Mouse (Mus musculus): Measurements from ENCODE around the gene Pomc. TPM values are rescaled to one million over a fixed set of nuclear protein-coding genes. Genes with fewer than 3 reads are reported as not detected.
"Not testable (repeated sequence)": the region's sequence is repeated elsewhere in the genome, so short reads cannot be mapped to it uniquely, and the experiment has no call there.

Pomc gene
- total RNA-seq, 4 experiments from 2014 or later, result 0.24 TPM; not detected in 3

DNA sequence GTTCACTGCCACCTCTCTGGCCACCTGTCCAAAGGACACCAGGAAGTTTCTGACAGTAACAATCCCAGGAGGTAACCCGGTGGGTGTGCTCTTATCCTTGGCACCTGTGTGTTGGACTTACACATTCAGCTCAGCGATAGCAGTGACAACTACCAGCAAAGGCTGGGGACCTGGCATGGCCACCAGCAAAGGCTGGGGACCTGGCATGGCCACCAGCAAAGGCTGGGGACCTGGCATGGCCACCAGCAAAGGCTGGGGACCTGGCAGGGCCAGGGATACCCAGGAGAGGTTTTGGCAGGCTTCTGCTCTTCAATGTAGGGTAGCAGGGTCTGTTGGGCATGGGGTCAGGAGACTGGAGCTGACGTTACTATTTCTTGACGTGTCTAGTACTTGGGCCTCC is 12.4 kb downstream of the Pomc start:
- DNase-seq (ENCODE audit: low spot score in 2 of 2), result no peak

- no peak for DNase-seq (ENCODE audit: low spot score in 2 of 2)
These were observed 13.6 kb downstream of the Pomc start for GRCm38 (mm10) chr12:3968380-3968779.

DNA sequence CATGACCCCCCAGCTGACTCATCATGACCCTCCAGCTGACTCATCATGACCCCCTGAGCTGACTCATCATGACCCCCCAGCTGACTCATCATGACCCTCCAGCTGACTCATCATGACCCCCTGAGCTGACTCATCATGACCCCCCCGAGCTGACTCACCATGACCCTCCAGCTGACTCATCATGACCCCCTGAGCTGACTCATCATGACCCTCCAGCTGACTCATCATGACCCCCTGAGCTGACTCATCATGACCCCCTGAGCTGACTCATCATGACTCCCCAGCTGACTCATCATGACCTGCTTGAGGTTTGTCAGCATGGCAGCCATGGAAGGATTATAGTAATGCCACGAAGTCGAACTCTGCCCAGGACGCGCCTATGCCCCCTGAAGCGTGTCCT is 18.4 kb downstream of the Pomc start:
- not testable (repeated sequence) for DNase-seq (ENCODE audit: low spot score in 2 of 2)

DNA sequence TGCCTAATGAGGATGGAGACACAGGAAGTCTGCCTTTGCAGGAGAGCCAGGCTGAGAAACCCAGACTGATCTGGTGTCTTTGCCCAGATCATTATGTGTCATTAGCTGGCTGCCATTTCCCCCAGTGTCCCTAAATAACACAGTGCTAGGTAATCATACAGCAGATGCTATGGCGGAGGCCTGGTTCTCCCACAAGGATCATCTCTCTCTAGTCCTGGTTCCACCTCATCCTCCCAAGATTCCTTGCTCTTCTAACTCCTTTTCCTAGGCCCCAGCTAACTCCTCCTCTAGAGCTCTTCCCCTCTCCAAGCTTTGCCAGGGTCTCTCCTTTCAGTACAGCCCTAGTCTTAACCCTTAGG is 26.2 kb downstream of the Pomc start:
- no peak for DNase-seq (ENCODE audit: low spot score in 2 of 2)

DNA sequence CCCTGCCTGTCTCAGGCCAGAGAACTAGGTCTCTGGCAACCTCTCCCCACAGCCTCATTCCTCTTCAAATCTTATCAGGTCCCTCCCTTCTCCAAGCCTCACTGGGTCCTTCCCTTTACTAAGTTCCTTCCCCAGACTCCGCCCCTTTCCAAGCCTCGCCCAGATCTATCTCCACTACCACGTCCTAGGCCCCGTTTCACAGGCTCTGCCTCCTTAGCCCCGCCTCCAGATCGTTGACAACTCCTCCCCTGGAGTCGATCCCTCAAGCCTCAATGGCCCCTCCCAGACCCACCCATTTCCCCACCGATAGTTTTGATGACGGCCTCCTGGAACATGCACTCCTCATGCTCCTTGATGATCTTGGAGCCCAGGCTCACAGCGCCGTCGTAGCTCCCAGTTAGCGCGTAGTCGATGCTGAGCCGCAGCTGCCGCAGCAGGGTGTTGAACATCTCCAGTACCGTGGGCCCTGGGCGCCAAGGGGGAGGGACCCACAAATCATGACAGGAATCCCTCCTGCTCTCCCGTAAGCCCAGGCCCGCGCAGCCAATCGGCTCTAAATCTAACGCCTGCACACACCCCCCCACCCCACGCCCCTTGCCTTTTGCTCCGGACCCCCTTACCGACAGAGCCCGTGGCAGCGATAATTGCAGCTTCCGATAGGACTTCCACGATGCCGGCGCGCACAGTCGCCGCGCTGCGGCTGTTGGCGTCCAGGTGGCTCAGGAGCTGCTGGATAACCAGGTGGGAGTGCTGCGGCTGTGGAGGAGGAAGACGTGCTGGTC is 26.8 kb downstream of the Pomc start:
- DNase-seq (ENCODE audit: low spot score in 2 of 2), result peak; percentile 75 to 79

GRCm38 (mm10) chr12:3982257-3982656 is 27.5 kb downstream of the Pomc start:
- DNase-seq (ENCODE audit: low spot score in 2 of 2), result no peak

DNA sequence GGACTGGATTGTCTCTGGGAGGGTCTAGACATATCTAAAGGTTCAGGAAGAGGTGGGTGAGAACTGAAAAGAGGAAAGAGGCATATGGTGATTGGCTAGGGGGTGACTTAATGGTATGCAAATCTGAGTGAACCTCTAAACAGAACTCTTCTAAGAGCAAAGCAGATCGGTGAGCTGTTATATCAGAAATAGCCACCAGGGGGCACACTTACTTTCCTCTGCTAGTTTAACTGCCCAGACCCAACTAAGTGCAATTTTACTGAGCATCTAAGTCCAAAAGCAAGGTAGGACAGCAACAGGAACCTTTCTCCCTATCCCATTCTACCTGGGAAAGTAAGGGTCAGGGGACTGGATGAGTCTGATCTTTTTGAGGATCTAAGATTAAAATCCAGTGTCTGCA is 29.0 kb downstream of the Pomc start:
- DNase-seq (ENCODE audit: low spot score in 2 of 2), result peak; percentile 51 to 57

GRCm38 (mm10) chr12:3984446-3984845 is 29.7 kb downstream of the Pomc start:
- DNase-seq (ENCODE audit: low spot score in 2 of 2), result no peak

- DNase-seq (ENCODE audit: low spot score in 2 of 2), result no peak
These were observed 35.2 kb downstream of the Pomc start for GRCm38 (mm10) chr12:3989943-3990342.

- no peak for DNase-seq (ENCODE audit: low spot score in 2 of 2)
These were observed 36.3 kb downstream of the Pomc start for GRCm38 (mm10) chr12:3991047-3991446.

GRCm38 (mm10) chr12:3996749-3997148 is 42.0 kb downstream of the Pomc start:
- no peak for DNase-seq (ENCODE audit: low spot score in 2 of 2)

DNA sequence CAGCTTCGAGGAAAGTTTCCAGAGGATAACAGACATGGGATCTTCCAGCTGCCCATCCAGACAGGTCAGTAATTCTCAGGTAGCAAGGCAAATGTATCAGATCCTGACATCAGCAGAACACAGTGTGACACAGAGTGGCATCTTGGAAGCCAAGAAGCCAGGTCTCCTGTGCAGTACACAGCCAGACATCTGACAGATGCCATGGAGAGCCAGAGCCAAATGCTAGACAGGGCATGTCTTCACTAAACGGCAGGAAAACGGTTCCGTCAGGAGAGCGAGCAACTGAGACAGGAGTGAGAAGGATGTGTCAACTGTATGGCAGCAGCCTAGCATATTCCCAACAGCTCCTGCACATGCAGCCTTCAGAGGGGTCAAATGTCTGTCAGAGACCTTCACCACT is 45.7 kb downstream of the Pomc start:
- DNase-seq (ENCODE audit: low spot score in 2 of 2), result no peak

DNA sequence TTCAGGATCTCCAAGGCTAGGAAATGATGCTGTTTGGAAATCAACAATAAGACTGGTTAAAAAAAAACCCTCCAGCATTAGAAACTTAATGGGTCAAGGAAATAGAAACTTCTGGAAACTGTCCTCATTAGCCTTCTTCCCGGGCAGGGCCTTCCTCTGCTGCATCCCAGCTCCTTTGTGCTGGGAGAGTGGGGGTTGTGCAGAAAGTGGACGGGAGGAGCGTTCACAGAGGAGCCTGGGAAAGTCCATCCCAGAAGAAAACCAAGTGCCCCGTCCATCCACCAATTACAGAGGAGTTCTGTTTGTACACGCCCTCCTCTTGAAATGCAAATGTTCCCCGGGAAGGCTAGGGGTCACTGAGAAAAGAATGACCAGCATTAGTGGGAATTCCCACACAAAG is 49.9 kb downstream of the Pomc start:
- no peak for DNase-seq (ENCODE audit: low spot score in 2 of 2)

DNA sequence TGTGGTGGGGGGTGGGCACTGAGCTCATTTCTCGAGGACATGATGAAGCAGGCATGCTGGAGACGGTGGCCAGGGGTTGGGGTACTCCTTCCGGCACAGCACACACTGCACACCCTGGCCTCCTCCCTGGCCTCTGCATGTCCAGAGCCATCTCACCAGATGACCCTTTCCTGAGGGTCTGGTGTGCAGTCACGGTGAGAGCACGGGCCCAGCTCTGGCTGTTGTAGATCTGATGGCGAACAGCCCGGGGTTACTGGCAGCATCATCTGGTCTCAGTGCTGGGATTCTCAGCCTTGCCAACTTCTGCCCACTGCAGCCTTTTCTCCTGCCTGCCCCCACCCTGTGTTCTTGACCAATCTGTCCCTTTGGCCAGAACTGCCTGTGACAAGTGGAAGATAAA is 51.3 kb downstream of the Pomc start:
- DNase-seq (ENCODE audit: low spot score in 2 of 2), result no peak

GRCm38 (mm10) chr12:4007181-4007580 is 52.4 kb downstream of the Pomc start:
- peak in 1 of 2 experiments; percentile 44 for DNase-seq (ENCODE audit: low spot score in 2 of 2)

DNA sequence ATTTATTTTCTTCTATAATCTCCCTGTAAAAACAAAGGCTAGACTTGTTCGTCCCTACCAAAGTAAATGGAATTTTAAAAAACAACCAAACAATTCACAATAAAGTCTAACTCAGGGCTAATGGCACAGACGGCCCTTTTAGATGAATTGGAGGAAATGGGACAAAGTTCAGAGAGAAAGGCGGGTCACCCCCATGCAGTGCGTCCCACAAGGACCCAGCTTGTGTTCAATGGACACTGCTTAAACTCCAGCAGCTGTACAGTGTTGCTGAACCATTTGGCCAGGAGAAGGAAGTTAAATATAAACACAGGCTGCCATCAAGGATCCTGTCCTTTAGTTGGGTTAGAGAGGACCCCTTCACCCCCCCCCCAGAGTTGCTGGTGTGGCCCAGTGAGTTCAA is 53.0 kb downstream of the Pomc start:
- no peak for DNase-seq (ENCODE audit: low spot score in 2 of 2)

GRCm38 (mm10) chr12:4008731-4009130 is 54.0 kb downstream of the Pomc start:
- DNase-seq (ENCODE audit: low spot score in 2 of 2), result no peak

Other genes with a start within 250 kb of the Pomc start
- 10 to 100 TPM; 43.3 to 60.4 (median 52.8) TPM for gene Dnmt3a, start 148.9 kb upstream of the Pomc start, total RNA-seq (2022)
- 1 to 10 TPM; 2.0 to 5.9 (median 3.4) TPM for gene Efr3b, start 84.0 kb downstream of the Pomc start, total RNA-seq (2022)
- gene Dnajc27, start 127.6 kb downstream of the Pomc start, total RNA-seq (2022), result 10 to 100 TPM; 30.6 to 46.6 (median 38.2) TPM
- gene Adcy3, start 178.2 kb downstream of the Pomc start, total RNA-seq (2022), result 1 to 10 TPM in 3 of 4 experiments, under 1 TPM in 1; 0.85 to 1.5 (median 1.3) TPM

Data from gastrocnemius, adult 8-10 months (tissue).